Mouse (Mus musculus) G1E (cell line): ENCODE measurements around the gene Cacna1i. TPM values are rescaled to one million over a fixed set of nuclear protein-coding genes. Genes with fewer than 3 reads are reported as not detected.

Experiments
- ATAC-seq: 2 replicates; pipeline ENCODE4 v1.8.0; 2016; ENCODE audit warnings: mild to moderate bottlenecking; ENCODE audit not compliant: insufficient number of reproducible peaks, poor library complexity, low FRiP score, severe bottlenecking; ENCODE audit errors: extremely low read depth
- DNase-seq: peaks from one replicate; pipeline ENCODE4 v3.0.0; 2012; ENCODE audit warnings: low spot score
- H3K27me3 ChIP-seq: 2 replicates; pipeline ENCODE4 v1.6.1; 2012; ENCODE audit warnings: mild to moderate bottlenecking, low read length, inconsistent platforms; ENCODE audit not compliant: insufficient read depth
- H3K36me3 ChIP-seq: replicated peaks from 2 replicates; pipeline ENCODE3; 2012; ENCODE audit warnings: mild to moderate bottlenecking, inconsistent platforms
- H3K4me1 ChIP-seq: 2 replicates; pipeline ENCODE4 v1.6.1; 2012; ENCODE audit warnings: low read depth, low read length, inconsistent platforms, mixed read lengths; ENCODE audit not compliant: insufficient read depth
- H3K4me3 ChIP-seq: 2 replicates; pipeline ENCODE4 v1.5.1; 2012; ENCODE audit warnings: low read depth, mild to moderate bottlenecking, inconsistent platforms, low read length, moderate library complexity, mixed read lengths
- H3K9me3 ChIP-seq: replicated peaks from 2 replicates; pipeline ENCODE4 v1.6.1; 2012; ENCODE audit warnings: inconsistent platforms
- CTCF ChIP-seq: IDR thresholded peaks from 2 replicates; pipeline ENCODE4 v1.5.1; 2012; ENCODE audit warnings: low read depth, low read length, inconsistent platforms, mixed read lengths
- GATA1 ChIP-seq: IDR thresholded peaks from 2 replicates; pipeline ENCODE4 v1.6.1; 2012; ENCODE audit warnings: borderline replicate concordance, low read length, inconsistent platforms, mixed read lengths
- GATA2 ChIP-seq: IDR thresholded peaks from 2 replicates; pipeline ENCODE4 v1.6.1; 2012; ENCODE audit warnings: low read depth, low read length, inconsistent platforms, borderline replicate concordance
- POLR2AphosphoS5 ChIP-seq: IDR thresholded peaks from 2 replicates; pipeline ENCODE4 v1.6.1; 2012; ENCODE audit warnings: low read depth, low read length, inconsistent platforms; ENCODE audit not compliant: insufficient replicate concordance
- TAL1 ChIP-seq: conservative IDR thresholded peaks from 2 replicates; pipeline ENCODE4 v1.6.1; 2012; ENCODE audit warnings: low read depth, low read length, inconsistent platforms, mixed read lengths
- polyA plus RNA-seq: library from polyadenylated mRNA; stranded (reverse); fragments of >175 nt; gene quantifications from 2 replicates; pipeline ENCODE4 v1.2.3, GENCODE M21; 2012
- total RNA-seq, 2 experiments: library from RNA; stranded (forward) in 1 of 2; stranded (reverse) in 1 of 2; fragments of 200-1000 nt in 1 of 2; fragments of >200 nt in 1 of 2; fragmentation: Nextera tagmentation in 1 of 2; gene quantifications; 2 replicates each; pipeline ENCODE4 v1.2.3; 2014 to 2017

Cacna1i gene
- total and polyA plus RNA-seq, 3 experiments, result 0.05 TPM; not detected in 2

DNA sequence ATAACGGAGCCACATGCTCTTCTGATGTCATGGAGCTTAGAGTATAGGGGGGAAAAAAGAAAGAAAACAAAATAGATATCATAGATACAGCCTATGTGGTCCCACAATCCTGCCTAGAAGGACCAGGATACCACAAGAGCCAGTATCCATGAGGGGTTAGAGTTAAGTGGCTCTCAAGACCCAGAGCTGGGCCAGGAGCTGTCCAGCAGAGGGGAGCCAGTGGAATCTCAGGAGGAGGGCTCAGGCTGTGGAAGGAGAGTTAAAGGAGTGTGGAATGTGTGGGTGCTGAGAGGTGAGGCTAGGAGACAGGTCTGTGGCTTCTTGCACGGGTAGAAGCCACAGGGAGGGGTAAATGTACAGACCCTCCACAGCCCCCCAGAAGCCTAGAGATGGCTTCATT lies 38.2 kb downstream of the Cacna1i start:
- no peaks in the 10 kb centered on the region for H3K36me3 ChIP-seq
- no peaks in the 10 kb centered on the region for H3K9me3 ChIP-seq
- H3K27me3 ChIP-seq, result peaks cover 9% of the 10 kb centered on the region; the same call in 1 of the 2 replicates
- ATAC-seq (no peak), DNase-seq (no peak)
- H3K4me3 ChIP-seq, result no peak overlapping the region
- no peak for TF ChIP-seq TAL1
- TF ChIP-seq POLR2AphosphoS5, result no peak
- no peak for TF ChIP-seq GATA1
- TF ChIP-seq CTCF, result no peak
- no peak for TF ChIP-seq GATA2
- H3K4me1 ChIP-seq, result no peaks in the 10 kb centered on the region

DNA sequence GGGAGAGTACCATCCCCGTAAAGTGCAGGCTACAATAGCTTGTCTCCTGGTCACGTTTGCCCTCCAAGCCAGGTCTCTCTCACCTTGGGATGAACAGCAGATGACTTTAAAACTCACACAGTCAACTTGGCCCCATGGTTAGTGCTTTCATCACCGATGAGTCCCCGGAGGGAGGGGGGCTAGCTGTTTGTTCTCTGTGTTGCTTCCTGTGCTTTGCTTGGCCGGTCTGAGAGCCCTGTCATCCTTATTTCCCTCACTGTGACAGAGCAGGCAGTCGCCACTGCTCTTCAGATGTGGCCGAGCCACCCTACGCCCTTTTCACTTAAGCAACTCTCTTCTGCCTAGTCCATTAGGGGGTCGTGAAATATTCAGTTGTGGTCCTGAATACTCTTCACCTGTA lies 38.7 kb downstream of the Cacna1i start:
- H3K27me3 ChIP-seq, result peaks cover 6% of the 10 kb centered on the region; the same call in 1 of the 2 replicates
- no peak for TF ChIP-seq CTCF
- ATAC-seq, result no peak

GRCm38 (mm10) chr15:80326947-80327346 lies 39.9 kb downstream of the Cacna1i start:
- H3K27me3 ChIP-seq, result peaks cover 8% of the 10 kb centered on the region
- ATAC-seq, result no peak

More for the DNA sequence above, 38.7 kb downstream of the Cacna1i start:
- no peaks in the 10 kb centered on the region for H3K4me1 ChIP-seq
- H3K9me3 ChIP-seq, result no peaks in the 10 kb centered on the region
- no peaks in the 10 kb centered on the region for H3K36me3 ChIP-seq
- no peak for DNase-seq
- H3K4me3 ChIP-seq, result no peak overlapping the region

GRCm38 (mm10) chr15:80327743-80328540 lies 40.9 kb downstream of the Cacna1i start:
- no peak for DNase-seq
- no peak for ATAC-seq
- TF ChIP-seq CTCF (no peak), GATA2 (no peak), TAL1 (no peak), GATA1 (no peak), POLR2AphosphoS5 (no peak)
- Histone ChIP-seq H3K36me3 (no peaks in the 10 kb centered on the region), H3K9me3 (no peaks in the 10 kb centered on the region), H3K4me3 (no peak overlapping the region), H3K4me1 (no peaks in the 10 kb centered on the region), H3K27me3 (peaks cover 8% of the 10 kb centered on the region)

More at GRCm38 (mm10) chr15:80326947-80327346, 39.9 kb downstream of the Cacna1i start:
- TF ChIP-seq GATA2, result no peak
- TF ChIP-seq CTCF, result no peak
- TF ChIP-seq POLR2AphosphoS5, result no peak
- TF ChIP-seq GATA1, result no peak
- no peak for TF ChIP-seq TAL1
- Histone ChIP-seq H3K9me3 (no peaks in the 10 kb centered on the region), H3K4me3 (no peak overlapping the region), H3K4me1 (no peaks in the 10 kb centered on the region), H3K36me3 (no peaks in the 10 kb centered on the region)
- DNase-seq, result no peak

DNA sequence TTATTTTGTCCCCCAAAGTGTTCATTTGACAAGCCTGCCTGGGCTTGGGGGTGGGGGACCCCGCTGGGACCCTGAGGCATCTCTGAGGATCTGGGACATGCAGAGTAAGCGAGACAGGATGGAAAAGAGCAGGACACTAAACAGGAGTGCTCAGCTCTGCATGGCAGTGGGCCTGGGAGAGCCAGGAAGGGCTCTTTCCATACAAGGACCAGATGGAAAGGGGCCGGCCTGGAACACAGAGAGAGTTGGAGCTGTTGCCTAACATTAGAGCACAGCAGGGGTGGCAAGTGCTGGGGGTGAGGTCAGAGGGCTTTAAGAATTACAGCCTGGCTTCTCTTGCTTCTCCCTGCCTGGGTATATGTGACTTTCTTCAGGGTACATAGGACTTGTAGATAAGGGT lies 43.2 kb downstream of the Cacna1i start:
- DNase-seq (no peak), ATAC-seq (no peak)
- Histone ChIP-seq H3K4me3 (no peak overlapping the region), H3K9me3 (no peaks in the 10 kb centered on the region), H3K36me3 (no peaks in the 10 kb centered on the region), H3K27me3 (peaks cover 10% of the 10 kb centered on the region), H3K4me1 (no peaks in the 10 kb centered on the region)
- TF ChIP-seq GATA2, result no peak
- no peak for TF ChIP-seq GATA1
- no peak for TF ChIP-seq TAL1
- TF ChIP-seq POLR2AphosphoS5, result no peak
- TF ChIP-seq CTCF, result no peak

- Histone ChIP-seq H3K27me3 (peaks cover 10% of the 10 kb centered on the region), H3K9me3 (no peaks in the 10 kb centered on the region), H3K36me3 (no peaks in the 10 kb centered on the region), H3K4me3 (no peak overlapping the region), H3K4me1 (no peaks in the 10 kb centered on the region)
- ATAC-seq (no peak), DNase-seq (no peak)
- TF ChIP-seq CTCF, result no peak
- no peak for TF ChIP-seq GATA1
- no peak for TF ChIP-seq GATA2
- TF ChIP-seq TAL1, result no peak
- no peak for TF ChIP-seq POLR2AphosphoS5
Measured at GRCm38 (mm10) chr15:80334766-80335165, 47.7 kb downstream of the Cacna1i start.
